Mouse (Mus musculus) olfactory bulb, adult 2 months (tissue): ENCODE measurements around the gene Slc22a1.

ENCODE experiments used
- CTCF ChIP-seq: fragments of 200-500 bp; IDR thresholded peaks from 2 replicates; pipeline ENCODE4 v1.5.1; 2012; ENCODE audit warnings: low read depth, mild to moderate bottlenecking, low read length, moderate library complexity; ENCODE audit not compliant: insufficient read depth
- POLR2A ChIP-seq: fragments of 200-500 bp; IDR thresholded peaks from 2 replicates; pipeline ENCODE4 v1.6.1; 2012; ENCODE audit warnings: mild to moderate bottlenecking, low read depth, low read length, moderate library complexity; ENCODE audit not compliant: insufficient read depth

- TF ChIP-seq CTCF (no peak), POLR2A (no peak)
These were observed 8.8 kb upstream of the Slc22a1 start for GRCm38 (mm10) chr17:12684412-12684811.
